Mouse (Mus musculus): Measurements from ENCODE around the gene Mex3d.
A peak's percentile ranks its signal among the peaks of the same experiment; 100 is the strongest.
"Not testable (repeated sequence)": the region's sequence is repeated elsewhere in the genome, so short reads cannot be mapped to it uniquely, and the experiment has no call there.

Mex3d gene

DNA sequence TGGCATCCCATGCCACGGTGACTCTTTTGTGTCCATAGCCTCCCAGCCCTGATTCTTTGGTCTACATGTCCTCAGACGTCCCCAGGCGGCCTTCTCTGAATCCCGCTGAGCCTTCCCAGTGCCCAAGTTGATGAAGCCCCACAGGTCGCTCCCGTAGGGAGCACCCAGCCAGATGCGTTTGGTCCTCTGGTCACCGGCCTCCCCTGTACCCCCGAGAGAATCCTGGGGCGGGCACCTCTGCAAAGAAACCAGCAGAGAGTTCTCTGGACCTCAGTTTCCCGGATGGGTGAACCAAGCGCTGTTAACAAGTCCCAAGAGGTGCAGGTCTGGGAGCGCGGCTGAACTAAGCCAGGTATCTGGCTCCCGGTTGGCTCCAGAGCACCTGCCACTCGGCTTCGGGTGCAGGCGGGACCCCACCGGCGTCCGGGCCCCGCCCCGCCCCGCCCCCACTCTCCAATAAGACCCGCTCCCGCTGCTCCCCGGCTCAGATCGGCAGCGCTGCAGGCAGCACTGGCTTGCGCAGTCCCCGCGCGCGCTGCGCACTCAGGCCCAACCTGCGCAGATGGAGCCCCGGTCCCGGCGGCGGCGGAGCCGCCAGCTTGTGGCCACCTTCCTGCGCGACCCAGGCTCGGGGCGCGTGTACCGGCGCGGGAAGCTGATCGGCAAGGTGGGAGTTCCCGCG is 31.3 kb downstream of the Mex3d start, which contains the start of gene Plk5:
Gene Plk5 (plus strand): TSS at position 459 of the 682 bp plus-strand sequence.
- DNase-seq (ENCODE audit: low spot score in 2 of 2), result no peak

- DNase-seq (ENCODE audit: low spot score in 2 of 2), result no peak
Measured at GRCm38 (mm10) chr10:80355431-80355830, 32.0 kb downstream of the Mex3d start.

- no peak for DNase-seq (ENCODE audit: low spot score in 2 of 2)
Measured at GRCm38 (mm10) chr10:80352727-80353126, 34.7 kb downstream of the Mex3d start.

GRCm38 (mm10) chr10:80351896-80352295 is 35.6 kb downstream of the Mex3d start:
- DNase-seq (ENCODE audit: low spot score in 2 of 2), result no peak

- DNase-seq (ENCODE audit: low spot score in 2 of 2), result peak; percentile 59 to 68
Measured at GRCm38 (mm10) chr10:80350292-80350691, 37.2 kb downstream of the Mex3d start.

- DNase-seq (ENCODE audit: low spot score in 2 of 2), result no peak
Measured at GRCm38 (mm10) chr10:80348981-80349380, 38.5 kb downstream of the Mex3d start.

DNA sequence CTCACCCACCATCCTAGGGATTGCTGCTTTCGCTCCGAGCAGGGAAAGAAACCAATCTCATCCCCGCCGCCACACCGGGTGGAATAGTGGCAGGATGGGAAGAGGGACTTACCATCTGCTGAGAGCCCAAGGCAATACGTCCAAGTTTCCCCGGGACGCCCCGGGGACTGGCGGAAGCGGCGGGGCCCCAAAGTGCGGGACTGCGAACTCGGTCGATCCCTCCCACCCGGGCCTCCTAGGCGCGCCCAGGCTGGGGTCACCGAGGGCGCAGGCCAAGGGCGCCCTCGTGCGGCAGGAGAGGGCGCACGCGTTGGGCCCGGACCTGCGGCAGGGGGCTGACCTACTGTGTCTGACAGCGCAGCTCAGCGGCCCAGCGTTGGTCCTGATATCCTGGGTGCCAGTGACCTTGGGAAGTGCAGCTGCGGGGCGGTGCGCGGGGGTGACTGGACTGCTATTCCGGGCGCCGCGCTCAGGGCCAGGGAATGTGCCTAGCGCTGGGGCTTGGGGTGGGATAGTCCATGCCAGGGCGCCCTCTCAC is 39.1 kb downstream of the Mex3d start, which contains the start of gene Adamtsl5:
Gene Adamtsl5 (minus strand): TSS at position 169 of the 538 bp plus-strand sequence.
- DNase-seq (ENCODE audit: low spot score in 2 of 2), result no peak

GRCm38 (mm10) chr10:80347514-80347967 is 39.9 kb downstream of the Mex3d start:
- no peak for DNase-seq (ENCODE audit: low spot score in 2 of 2)

GRCm38 (mm10) chr10:80345929-80346328 is 41.5 kb downstream of the Mex3d start:
- DNase-seq (ENCODE audit: low spot score in 2 of 2), result not testable (repeated sequence)

- DNase-seq (ENCODE audit: low spot score in 2 of 2), result no peak
Measured at GRCm38 (mm10) chr10:80345122-80345521, 42.3 kb downstream of the Mex3d start.

DNA sequence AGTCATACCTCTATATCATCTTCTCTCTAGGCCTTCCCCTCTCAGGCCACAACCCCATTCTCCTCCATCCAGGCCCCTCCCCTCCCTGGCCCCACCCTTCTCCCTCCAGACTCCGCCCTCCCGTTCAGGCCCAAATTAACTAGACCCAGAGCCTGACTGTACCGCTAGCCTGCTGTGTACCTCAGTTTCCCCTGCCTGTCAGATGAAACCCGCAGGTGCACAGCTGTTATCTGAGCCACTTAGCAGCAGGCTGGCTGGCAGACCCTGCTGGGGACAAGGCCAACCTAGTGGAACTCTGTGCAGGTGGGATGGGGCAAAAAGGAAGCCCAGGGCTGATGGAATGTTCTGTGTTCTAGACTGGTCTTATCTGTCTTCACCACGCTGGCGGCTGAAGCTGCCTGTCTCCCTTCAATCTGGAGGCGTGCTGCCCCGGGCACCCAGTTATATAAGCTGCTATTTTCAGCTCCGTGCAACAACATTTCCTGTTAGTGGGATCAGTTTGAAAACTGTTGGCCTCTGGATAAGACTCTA is 43.3 kb downstream of the Mex3d start:
- no peak for DNase-seq (ENCODE audit: low spot score in 2 of 2)

DNA sequence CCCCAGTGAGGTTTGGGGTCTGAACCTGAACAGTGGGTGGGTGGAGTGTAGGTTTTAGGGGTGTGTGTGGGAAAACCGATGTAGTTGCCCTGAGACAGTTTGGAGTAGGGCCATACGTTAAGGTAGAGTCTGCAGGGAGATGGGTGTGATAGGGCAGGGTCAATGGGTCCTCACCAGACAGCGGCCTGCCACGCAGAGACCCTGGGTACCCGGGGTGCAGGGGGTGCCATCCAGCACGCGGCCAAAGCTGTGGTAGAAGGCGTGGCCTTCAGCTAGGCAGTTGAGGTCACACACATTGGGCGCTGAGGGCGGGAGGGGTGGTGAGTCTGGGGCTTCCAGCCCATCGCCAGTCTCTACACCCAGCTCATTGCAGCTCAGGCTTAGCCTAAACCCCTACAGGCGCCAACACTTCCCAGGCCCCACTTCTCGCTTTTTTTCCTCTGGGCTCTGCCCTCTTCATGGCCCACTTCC is 44.0 kb downstream of the Mex3d start:
- no peak for DNase-seq (ENCODE audit: low spot score in 2 of 2)

DNA sequence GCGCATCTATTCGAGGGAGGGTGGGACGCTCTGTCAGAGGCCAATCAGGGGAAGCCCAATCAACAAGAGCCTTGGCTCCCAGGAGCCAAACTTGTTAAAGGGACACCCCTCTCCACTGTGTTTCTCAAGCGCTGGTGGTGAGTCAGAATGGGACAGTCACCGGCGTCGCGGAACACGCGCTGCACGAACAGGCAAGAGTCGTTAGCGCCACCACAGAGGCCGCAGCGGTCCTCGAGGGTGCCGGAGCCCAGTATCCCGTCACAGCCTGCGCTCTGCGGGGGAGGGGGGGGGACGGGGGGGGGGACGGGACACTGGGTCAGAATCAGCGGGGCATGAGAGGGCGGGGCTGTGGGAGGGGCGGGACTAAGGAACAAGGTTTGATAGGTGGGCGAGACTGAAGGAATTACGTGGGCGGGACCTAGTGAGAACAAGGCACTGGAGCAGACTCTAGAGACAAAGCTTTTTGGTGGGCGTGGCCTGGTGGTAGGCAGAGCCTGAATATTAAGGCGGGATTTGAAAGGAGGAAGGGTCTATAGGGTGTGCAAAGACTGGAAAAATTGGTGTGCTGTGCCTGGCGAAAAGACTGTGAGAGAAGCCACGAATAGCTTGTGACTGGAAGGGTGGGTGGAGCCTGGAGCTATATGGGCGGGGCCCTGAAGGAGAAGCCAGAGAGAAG is 44.6 kb downstream of the Mex3d start:
- no peak for DNase-seq (ENCODE audit: low spot score in 2 of 2)

- DNase-seq (ENCODE audit: low spot score in 2 of 2), result no peak
Measured at GRCm38 (mm10) chr10:80342305-80342748, 45.1 kb downstream of the Mex3d start.

DNA sequence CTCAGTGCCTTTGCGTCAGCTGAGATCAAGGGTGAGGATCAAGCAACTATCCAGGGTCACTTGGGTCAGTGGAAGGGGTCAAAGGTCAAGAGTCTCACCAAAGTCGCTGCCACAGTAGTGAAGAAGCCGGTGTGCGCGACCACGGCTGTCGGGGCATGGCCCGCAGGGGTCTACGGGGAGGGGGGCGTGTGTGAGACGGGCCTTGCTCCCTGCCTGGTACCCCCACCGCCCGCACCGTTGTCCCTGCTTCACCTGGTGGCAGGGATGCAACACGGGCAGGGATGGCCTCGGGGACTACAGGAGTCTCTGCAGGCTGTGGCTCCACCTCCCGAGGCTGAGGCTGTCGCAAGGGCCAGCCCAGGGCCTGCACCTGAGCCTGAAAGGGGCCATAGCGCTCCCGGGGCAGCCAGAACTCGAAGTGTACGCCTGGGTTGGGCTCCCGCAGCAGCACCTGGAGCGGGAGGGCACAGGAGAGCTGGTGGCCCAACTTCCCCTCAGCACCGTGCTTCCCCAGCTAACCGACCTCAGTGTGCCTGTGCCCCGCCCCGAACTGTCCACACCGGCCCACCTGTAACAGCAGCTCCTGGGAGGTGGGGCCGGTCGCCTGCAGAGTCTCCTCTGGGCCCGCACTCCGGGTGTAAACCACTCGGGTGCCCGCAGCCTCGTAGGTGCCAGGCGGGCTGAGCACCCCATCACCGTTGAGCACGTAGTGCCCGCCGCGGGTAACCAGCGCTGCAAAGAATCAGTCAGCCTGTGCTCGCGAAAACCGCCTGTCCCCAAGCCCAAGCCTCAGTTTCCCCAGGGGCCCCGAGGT is 45.8 kb downstream of the Mex3d start:
- DNase-seq (ENCODE audit: low spot score in 2 of 2), result no peak

GRCm38 (mm10) chr10:80341026-80341425 is 46.4 kb downstream of the Mex3d start:
- no peak for DNase-seq (ENCODE audit: low spot score in 2 of 2)

GRCm38 (mm10) chr10:80339941-80340750 is 47.3 kb downstream of the Mex3d start:
- DNase-seq (ENCODE audit: low spot score in 2 of 2), result peak; percentile 74 to 76

GRCm38 (mm10) chr10:80336263-80336662 is 51.2 kb downstream of the Mex3d start:
- DNase-seq (ENCODE audit: low spot score in 2 of 2), result no peak

DNA sequence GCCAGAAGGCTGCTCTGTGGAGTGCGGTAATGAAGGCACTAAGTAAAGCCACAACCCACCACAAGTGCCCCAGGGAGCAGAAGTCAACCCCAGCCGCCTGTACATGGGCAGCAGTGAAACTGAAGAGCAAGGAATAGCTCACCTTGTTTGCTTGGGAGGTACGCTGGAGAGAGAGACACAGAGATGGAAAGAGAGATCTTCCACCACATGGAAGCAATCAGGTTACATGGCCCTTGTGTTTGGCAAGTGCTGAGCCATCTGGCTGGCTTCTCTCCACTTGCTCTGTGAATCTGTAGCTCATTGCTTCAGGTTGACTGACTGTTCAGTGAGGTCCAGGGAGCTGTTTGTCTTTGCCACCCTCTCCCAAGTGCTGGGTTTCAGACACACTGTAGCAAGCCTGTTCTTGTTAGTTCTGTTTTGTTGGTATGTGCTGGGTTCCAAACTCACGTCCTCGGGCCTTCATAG is 54.9 kb downstream of the Mex3d start:
- DNase-seq (ENCODE audit: low spot score in 2 of 2), result no peak
